Mouse (Mus musculus): ENCODE measurements around the gene Gpsm1. TPM values are rescaled to one million over a fixed set of nuclear protein-coding genes. Genes with fewer than 3 reads are reported as not detected.
"Not testable (repeated sequence)": the region's sequence is repeated elsewhere in the genome, so short reads cannot be mapped to it uniquely, and the experiment has no call there.

Gene Gpsm1
- total RNA-seq, 2 experiments from 2014 or later: 12.9 to 16.6 TPM

GRCm38 (mm10) chr2:26380131-26380771, 64.9 kb downstream of the Gpsm1 start, which contains the start of gene Snapc4:
Gene Snapc4 (minus strand): TSS chr2:26380653.
- DNase-seq: peak; percentile 75

- not testable (repeated sequence) for DNase-seq
Observed at GRCm38 (mm10) chr2:26380871-26381270, 65.6 kb downstream of the Gpsm1 start.

DNA sequence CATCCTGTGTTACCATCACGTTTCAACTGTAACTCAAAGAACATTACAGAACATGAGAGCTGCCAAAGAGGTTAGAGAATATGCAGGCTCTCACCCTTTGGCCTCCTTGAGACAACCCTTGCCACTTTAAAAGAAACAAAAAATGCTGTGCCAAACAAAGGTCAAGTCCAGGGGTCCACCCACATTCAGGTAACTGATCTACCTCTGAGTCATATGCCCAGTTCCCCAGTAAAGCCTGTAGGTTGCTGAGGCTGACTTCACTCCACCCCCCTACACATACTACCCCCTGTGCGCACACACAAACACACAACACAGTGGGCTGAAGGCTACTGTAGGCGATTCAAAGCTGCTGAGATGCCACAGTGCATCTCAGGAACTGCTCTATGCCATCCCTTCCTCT, 72.4 kb downstream of the Gpsm1 start:
- no peak for DNase-seq

GRCm38 (mm10) chr2:26388682-26389153, 73.4 kb downstream of the Gpsm1 start:
- DNase-seq: peak; percentile 39

GRCm38 (mm10) chr2:26389154-26389690, 73.9 kb downstream of the Gpsm1 start, which contains the start of the genes Entr1 and Pmpca:
Gene Entr1 (minus strand): TSS chr2:26389316.
Gene Pmpca (plus strand): TSS chr2:26389339.
- peak; percentile 90 for DNase-seq

GRCm38 (mm10) chr2:26390954-26391353, 75.6 kb downstream of the Gpsm1 start:
- DNase-seq: no peak

DNA sequence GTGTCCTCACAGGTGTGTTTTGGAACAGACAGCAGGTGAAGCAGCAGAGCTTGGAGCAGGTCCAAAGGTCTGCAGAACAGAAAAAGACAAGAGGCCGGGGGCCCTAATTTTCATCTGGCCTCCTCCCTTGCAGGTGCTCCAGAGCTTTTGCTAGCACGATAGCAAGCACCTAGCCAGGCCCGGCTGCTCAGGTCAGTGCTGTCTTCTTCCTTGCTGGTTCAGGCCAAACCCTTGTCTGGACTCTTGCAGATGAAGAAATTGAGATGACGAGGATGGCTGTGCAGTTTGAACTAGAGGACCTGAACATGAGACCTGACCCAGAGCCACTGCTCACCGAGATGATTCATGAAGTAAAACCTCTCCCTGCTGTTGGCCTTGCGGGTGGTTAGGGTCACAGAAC, 76.3 kb downstream of the Gpsm1 start:
- no peak for DNase-seq

Other genes with a start within 250 kb of the Gpsm1 start
- 10 to 100 TPM; 13.4 to 14.5 TPM for gene Nacc2, start 192.3 kb upstream of the Gpsm1 start, total RNA-seq (2021)
- gene Lhx3, start 107.2 kb upstream of the Gpsm1 start, total RNA-seq (2021): not detected
- 1 to 10 TPM; 5.9 to 7.6 TPM for gene Qsox2, start 78.0 kb upstream of the Gpsm1 start, total RNA-seq (2021)
- under 1 TPM; 0.09 to 0.14 TPM for gene Ccdc187, start 21.0 kb upstream of the Gpsm1 start, total RNA-seq (2021)
- 10 to 100 TPM; 18.0 to 18.9 TPM for gene Dnlz, start 36.6 kb downstream of the Gpsm1 start, total RNA-seq (2021)
- gene Card9, start 45.4 kb downstream of the Gpsm1 start, total RNA-seq (2021): 1 to 10 TPM in 1 of 2 experiments, under 1 TPM in 1; 0.82 to 1.5 TPM
- gene Snapc4, start 65.1 kb downstream of the Gpsm1 start, total RNA-seq (2021): 10 to 100 TPM; 11.1 to 14.5 TPM
- gene Entr1, start 73.8 kb downstream of the Gpsm1 start, total RNA-seq (2021): 10 to 100 TPM; 25.7 to 35.3 TPM
- 100 to 1,000 TPM; 124 to 146 TPM for gene Pmpca, start 73.8 kb downstream of the Gpsm1 start, total RNA-seq (2021)
- gene Inpp5e, start 93.7 kb downstream of the Gpsm1 start, total RNA-seq (2021): 1 to 10 TPM; 6.3 to 9.2 TPM
- 10 to 100 TPM; 26.3 to 36.5 TPM for gene Sec16a, start 129.7 kb downstream of the Gpsm1 start, total RNA-seq (2021)
- 10 to 100 TPM; 22.5 to 33.5 TPM for gene Notch1, start 201.1 kb downstream of the Gpsm1 start, total RNA-seq (2021)